Mouse (Mus musculus): ENCODE measurements around the gene Cntnap5c.
"Not testable (repeated sequence)": the region's sequence is repeated elsewhere in the genome, so short reads cannot be mapped to it uniquely, and the experiment has no call there.

Cntnap5c gene

DNA sequence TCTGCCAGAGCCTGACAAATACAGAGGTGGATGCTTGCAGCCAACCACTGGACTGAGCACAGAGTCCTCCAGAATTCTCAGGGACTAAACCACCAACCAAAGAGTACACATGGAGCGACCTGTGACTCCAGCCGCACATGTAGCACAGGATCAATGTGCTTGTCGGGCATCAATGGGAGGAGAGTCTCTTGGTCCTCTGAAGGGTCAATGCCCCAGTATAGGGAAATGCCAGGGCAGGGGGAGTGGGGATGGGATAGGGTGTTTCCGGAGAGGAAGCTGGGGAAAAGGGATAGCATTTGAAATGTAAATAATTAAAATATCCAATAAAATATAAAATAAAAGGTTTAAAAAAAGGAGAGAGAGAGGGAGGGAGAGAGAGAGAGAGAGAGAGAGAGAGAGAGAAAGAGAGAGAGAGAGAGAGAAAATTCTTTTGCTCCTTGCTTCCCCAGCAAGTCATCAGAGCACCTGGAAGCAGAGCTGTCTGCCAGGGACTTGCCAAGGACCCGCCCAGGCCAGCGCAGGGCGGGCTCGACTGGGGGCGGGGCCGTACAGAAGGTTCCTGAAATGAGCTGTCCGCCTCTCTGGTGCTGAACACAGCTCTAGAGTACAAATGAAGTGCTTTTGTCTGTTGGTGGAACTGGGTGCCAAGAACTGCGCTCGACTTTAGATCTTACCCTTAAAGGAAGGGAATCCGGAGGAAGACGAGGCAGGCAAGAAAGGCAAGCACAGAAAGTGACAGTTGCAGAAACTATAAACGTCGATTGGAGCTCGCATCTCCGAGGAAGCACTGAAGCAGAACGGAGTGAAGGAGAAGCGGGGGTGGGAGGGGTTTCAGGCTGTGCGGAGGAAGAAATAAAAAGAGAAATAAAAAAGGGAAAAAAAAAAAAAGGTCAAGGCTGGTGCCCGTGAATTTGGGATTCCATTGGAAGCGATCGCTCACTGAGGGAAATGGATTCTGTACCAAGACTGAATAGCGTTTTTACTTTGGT lies at the start of gene Cntnap5c:
Gene Cntnap5c, plus strand, starts transcription at position 949 of the 989 bp plus-strand sequence.
- DNase-seq (ENCODE audit: low spot score): peak; percentile 18

DNA sequence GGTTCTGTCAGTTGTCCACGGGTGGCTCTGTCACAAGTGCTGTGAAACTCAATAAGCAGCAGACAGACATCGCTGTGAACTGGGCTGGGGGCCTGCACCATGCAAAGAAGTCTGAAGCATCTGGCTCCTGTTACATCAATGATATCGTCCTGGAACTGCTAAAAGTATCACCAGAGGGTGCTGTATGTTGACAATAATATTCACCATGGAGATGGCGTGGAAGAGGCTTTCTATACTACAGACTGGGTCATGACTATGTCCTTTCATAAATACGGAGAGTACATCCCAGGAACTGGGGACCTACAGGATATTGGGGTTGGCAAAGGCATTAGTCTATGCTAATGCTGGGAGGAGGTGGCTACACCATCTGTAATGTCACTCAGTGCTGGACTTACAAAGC lies 27.3 kb upstream of the Cntnap5c start, which contains the start of gene Gm21834:
Gene Gm21834, minus strand, starts transcription at position 101 of the 400 bp plus-strand sequence.
- no peak for DNase-seq (ENCODE audit: low spot score)

DNA sequence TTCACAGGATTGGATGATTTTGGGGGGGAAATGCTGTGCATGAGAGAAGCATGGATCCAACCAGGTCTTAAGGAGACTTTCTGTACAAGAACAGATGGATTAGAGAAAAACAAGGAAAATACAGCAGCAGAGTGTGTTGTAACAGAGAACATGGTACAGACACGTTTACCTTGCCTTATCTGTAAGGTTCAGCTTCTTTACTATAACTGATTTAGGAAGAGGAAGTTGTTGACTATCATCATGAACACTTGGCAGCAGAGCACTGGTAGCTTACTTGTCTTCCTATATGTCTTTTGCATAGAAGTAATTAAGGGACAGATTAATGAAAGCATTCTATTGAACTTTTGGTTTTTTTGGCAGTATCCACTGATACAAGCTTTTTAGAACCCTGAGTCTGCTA lies 11.3 kb upstream of the Cntnap5c start:
- no peak for DNase-seq (ENCODE audit: low spot score)

DNA sequence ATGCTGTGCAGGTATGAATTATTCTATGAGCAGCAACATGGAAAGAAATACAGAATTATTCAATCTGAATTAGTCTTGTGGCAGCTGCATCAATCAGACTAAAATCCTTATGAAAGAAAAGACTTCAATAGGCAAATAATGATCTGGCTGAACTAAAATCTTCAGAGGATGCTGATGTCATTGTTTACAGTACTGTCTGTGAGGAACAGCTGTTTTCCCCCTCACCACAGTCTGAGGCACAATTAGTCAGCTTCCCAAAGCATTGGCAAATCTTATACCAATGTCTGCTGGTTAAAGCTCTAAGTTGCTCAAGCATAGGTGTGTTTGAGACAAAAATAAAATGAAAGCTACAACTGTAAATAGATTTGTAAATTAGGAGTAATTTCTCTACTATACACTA lies 2.1 kb upstream of the Cntnap5c start:
- no peak for DNase-seq (ENCODE audit: low spot score)

DNA sequence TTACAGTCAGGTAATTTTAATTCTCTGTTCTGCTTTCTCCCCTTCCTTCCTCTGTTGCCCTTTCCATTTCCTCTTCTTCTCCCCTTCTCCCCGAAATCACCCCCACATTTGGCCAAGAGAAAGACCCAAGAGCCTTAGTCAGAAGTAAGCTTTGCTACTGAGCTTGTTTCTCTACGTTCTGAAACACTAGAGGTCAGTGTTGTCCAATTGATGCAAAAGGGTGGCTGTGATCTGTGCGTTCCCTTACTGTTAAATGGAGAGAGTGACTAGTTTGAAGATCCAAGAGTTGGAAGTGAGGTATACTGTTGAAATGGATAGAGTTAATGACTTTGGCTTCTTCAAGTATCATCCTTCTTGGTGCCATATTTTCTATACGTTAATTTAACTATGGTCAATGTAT lies 1.5 kb downstream of the Cntnap5c start:
- DNase-seq (ENCODE audit: low spot score): no peak

DNA sequence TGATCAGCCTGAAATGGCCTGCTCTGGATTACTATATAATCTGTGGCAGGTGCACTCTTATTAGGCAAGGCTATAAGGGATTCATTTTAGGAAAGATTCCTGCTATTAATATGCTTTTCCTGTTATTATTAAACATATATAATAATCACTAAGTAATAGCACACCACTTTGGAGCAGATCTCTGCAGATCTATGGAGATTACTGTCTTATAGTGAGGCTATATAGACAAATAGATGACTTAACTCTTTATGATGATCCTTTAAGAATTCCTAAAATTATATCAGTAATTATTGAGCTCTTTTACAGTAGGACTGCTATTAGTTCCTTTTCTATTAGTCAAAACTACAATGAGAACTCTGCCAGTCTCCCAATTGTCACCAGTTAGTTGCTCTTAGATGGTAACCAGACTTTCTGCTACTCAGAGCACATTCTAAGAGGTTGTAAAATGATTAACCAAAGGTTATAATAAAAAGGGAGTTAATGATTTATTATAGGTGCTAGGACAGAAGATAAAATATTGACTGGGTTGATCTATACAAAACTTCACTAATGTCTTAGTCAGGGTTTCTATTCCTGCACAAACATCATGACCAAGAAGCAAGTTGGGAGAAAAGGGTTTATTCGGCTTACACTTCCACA lies 18.9 kb downstream of the Cntnap5c start:
- DNase-seq (ENCODE audit: low spot score): no peak

DNA sequence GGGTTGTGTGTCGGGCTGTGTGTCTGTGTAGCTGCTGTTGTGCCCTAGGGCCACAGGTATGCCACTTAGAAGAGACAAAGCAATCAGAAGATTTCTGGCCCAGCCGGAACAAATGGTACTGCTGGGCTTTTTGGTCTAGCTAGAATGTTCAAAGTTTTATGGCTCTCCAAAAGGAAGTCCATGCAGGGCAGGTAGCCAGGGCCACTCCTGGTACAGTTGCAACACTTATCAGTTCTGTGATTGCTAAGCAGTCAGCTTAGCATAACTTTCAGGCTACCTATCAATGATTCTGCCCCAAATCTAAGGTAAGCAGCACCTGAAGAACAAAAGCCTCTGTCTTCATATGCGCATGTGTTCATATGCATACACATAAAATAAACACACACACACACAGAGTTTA lies 26.0 kb downstream of the Cntnap5c start:
- DNase-seq (ENCODE audit: low spot score): no peak

DNA sequence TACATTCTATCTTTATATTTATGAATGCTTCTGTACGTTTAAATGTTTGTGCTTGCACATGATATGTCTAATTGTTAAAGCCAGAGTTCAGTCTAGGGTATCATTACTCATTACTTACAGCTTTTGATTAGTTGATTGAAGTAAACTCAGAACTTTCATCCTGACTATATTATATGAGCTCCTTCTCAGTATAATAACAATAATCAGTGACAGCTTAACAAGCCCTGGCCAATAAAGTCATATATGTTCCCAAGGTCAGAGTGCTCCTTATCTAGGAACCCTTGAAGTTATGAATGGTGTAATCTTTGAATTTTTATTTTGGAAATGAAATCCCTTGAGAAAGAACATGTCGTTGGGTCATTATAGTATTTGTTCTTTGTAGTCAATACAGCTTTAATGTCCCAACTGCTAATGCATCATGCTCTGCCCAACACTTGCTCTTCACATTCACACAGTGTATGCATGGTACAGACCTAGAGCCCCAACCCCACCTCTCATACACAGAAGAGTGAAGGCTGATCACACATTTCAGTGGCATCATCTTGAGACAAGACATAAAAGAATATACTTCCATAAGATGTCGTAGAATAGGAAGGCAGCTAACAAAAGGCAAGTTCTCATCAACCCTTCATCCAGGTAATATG lies 27.4 kb downstream of the Cntnap5c start:
- DNase-seq (ENCODE audit: low spot score): no peak

DNA sequence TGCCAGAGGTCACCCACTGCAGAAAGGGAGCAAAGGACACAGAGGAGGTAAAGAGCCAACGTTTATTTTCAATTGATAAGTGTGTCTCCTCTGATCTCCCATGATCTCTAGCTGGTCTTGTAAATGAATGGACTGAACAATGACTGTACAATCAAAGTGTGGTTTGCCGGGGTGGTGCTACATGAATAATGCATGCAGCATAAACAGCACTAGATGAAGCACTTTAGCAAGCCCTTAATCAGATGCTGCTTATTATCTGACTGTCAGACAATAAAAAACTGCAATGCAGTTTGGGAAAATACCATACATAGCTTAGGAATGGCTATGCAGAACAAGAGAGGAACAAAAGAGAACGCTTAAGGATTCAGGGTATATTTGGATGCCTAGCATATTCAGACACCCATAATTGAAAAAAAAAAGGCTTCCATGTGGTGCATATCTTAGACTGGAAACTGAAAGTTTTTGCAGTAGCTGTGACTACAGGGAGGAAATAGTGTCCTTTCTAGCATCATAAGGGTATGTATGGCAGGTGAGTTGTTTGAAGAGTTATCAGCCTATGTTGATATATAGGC lies 30.1 kb downstream of the Cntnap5c start:
- no peak for DNase-seq (ENCODE audit: low spot score)

DNA sequence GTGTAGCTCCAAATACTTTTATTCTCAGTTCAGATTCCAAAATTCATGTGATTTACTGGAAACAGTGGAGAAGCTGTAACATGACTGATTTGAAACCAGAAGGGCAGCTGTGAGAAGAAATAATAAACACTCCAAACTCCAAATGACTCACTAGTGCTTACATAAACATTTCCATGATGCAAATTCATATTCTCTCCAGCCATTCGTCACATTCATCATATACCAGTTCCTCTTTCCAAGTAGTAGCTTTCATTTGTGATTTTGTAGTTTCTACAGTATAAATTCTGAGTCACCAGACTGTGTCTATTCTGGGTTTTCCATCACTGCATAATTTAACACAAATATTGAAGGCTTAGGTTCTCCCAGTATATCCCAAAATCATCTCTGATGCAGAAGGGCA lies 31.8 kb downstream of the Cntnap5c start:
- DNase-seq (ENCODE audit: low spot score): no peak

DNA sequence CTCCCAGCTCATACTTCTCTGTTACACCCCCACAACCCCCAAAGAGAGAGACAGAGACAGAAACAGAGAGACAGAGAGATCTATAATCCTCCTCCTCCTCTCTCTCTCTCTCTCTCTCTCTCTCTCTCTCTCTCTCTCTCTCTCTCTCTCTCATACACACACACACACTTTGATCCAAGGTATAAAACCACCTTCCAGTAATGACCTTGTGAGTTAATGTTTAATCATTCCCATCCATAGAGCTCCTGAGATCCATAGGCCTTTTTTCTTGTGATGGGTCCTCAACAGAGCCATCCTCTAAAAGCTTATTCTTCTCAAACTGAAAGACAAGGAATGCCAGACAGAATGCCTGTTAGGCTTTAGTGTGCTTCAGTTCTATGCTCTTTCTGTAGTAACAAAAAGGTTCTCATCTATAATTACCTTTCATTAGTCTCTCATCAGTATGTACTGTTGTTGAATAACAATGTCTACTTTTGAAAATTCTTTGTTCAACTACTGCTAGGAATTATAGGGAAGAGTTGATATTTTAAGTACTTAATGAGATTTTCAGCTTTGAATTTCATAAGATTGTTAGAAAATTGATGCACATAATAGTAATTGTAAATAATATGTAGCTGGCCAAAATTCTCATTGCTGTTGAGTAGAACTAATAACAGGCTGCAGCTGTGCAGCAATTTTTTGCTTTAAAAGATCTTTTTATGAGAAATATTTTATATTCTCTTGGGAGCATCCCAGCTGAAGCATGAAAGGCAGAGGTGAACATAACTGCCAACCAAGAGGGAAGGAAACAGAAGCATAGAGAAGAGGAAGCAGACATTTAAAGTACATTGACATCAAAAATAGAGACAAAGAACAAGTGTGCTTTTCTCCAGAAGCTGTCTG lies 68.0 kb downstream of the Cntnap5c start:
- no peak for DNase-seq (ENCODE audit: low spot score)

DNA sequence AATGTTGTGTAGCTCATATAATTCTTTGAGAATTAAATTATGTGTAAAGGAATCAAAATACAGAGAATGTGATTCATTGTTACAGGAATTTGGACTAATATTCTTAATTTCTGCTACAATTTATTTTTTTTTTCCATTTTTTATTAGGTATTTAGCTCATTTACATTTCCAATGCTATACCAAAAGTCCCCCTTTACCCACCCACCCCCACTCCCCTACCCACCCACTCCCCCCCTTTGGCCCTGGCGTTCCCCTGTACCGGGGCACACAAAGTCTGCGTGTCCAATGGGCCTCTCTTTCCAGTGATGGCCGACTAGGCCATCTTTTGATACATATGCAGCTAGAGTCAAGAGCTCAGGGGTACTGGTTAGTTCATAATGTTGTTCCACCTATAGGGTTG lies 86.4 kb downstream of the Cntnap5c start:
- not testable (repeated sequence) for DNase-seq (ENCODE audit: low spot score)

DNA sequence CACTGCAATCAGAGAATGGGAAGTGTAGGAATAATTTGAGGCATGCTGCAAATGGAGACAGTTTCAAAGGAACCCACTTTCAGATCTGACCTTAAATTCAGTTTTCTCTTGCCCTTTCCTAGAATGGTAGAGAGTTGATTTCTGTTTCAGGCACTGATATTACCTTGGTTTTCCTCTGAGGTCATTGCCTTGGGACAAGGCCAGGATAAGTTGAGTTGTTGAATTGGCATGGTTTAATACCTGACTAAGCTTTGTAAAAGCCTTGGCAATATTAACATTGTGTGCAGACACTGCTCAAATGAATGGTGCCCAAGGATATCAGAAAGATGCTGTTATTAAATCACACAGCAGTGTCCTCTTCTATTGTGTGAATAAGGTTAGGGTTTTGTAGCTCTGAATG lies 96.6 kb downstream of the Cntnap5c start:
- DNase-seq (ENCODE audit: low spot score): no peak

DNA sequence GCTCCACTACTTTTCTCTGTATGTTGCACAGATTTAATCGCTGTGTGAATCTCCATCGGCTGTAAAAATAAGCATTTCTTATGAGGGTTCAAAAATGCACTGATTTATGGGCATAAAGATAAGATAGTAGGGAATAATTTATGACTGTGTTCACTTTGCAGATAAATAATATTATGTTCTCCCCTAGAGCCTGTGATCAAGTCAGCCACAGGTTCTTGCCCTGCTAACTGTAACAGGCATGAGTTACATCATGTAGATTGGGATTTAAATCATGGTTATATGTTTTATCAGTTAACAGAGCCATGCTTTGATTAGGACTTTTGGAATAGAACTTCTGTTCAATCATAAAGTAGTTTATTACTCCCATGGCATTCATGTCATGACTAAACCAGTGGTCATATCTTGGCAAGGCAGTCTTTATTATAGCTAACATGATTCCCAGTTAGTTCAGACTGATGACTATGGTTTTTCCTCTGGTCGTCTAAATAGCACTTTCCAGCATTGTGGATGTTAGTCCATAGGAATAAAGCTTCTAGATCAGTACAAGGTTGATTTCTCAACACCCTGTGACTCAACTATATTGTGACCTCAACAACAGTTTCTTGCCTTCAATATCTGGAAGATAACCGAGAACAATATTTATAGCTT lies 118.5 kb downstream of the Cntnap5c start:
- DNase-seq (ENCODE audit: low spot score): no peak

DNA sequence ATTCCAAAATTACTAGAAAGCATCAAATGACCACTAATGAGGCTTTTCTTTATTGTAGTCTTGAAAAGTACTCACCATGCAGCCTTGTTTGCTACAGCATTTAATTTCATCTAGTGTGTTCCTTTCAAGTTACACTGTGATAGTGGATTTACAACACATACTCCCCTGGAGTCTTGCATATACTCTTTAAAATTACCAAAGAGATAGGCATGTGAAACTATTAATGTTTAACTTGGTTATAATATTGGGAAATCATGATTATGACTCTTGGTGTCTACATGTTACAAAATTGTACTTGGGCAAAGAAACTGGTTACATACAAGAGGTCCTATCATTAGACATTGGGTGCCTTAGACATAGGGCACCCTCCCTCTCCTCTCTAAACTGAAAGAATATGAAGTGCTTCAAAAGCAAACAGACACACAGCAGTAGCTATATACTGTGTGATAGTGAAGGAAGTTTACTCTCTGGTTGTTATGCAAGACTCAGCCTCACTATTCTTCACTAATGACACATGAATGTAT lies 142.5 kb downstream of the Cntnap5c start:
- no peak for DNase-seq (ENCODE audit: low spot score)

DNA sequence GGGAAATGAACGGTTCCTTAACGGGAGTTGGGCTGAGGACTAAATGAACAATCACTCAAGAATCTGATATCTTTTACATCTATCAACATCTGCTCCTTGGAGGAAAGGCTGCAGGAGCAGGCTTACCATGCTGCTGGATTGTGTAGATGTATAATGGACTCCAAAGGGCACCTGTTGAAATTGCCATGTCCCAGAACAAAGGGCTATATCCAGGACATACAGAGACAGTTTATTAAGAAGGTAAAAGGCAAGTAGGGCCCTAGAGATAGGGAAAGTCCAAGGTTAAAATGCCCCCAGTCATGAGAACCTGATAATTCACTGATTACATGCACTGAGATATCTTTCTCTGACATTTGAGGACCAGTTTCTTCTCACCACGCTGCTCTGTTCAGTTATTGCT lies 214.9 kb downstream of the Cntnap5c start:
- DNase-seq (ENCODE audit: low spot score): no peak

DNA sequence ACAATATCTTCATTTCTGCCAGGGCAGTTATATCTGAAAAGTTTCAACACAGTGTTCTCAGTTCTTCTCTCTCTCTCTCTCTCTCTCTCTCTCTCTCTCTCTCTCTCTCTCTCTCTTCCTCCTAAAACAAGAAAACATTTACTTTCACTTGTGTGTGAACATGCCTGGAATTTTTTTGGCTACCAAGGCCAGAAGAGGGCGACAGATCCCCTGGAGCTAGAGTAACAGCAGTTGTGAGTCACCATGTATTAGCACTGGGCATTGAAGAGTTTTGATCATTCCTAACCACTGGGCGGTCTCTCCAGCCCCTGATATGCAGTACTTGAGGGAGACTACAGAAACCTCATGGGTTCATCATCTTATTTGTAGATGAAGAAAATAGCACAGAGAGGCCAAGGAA lies 219.1 kb downstream of the Cntnap5c start:
- DNase-seq (ENCODE audit: low spot score): no peak

DNA sequence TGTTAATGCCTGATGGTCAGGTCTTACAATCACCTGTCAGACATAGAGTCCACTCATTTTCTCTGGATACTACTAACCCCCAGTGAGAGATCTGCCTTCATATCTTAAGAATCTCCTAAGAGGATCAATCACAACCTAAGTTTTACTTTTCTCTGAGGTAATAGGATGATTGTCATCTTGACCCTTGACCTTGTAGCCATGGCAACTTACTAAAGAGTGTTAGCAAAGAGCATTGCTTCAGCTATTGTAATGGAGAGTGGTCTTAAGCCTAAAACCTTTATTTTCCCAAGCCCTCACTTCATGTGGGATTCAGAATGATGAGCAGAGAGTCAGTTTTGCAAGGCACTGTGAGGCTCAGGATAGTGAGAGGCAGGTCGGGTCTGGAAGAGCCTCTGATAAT lies 227.1 kb downstream of the Cntnap5c start:
- DNase-seq (ENCODE audit: low spot score): no peak

DNA sequence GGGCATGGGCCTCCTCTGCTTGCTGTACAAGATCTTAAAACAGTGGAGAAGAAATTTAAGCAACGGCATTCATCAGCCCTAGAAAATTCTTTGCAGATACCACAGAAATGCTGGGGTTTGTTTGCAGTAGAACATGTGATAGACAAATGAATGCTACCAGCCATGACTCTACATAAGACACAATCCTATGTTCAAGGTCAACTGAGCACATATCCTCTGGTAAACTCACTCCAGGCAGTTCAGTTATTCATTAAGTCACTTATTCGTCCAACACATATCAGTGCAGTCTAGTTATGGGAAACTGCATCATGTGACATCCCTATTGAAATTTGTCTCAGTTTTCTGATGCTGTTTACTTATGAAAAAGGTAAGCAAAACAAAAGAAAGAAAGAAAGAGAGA lies 229.7 kb downstream of the Cntnap5c start:
- DNase-seq (ENCODE audit: low spot score): no peak

DNA sequence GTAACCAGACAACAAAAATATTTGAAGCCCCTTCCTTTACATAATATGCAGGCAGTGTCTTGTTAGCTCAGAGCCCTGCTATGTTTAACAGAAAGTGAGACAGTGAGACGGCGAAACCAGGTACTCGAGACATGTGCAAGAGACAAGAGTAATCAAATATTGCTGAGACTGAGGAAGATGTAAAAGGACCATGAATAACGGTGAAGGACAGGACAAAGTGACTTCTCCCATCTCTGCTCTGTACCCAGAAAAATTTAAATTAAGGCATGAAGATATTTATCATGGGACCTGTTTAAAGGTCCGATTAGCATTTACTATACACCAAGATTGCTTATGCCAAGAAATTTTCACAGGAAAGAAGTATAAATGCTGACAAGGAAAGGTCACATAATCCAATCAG lies 233.5 kb downstream of the Cntnap5c start:
- DNase-seq (ENCODE audit: low spot score): no peak

DNA sequence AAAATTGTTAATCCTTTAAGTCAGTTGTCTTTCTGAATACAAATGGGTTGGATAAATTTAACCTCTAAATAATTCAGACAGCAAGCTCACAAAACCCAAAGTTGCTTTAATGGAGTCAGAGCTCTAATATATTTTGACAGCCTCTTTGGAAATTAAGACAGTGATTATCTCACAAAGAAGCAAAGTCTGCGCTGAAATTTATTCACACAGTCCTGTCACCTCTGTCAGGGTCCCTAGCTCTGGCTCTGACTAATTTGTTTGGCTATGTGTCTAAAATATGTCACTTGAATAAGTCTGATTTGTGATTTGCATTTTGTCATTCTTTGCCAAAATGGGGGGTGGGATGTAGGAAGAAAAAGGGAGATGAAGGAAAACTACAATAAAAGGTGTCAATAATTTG lies 234.0 kb downstream of the Cntnap5c start:
- DNase-seq (ENCODE audit: low spot score): no peak

Measured in ovary, adult 18-20 months (tissue).